Mouse (Mus musculus) testis, adult 2 months (tissue): Measurements from ENCODE around the gene Rad50.

ENCODE experiments used
- CTCF ChIP-seq: fragments of 200-500 bp; IDR thresholded peaks from 2 replicates; pipeline ENCODE4 v1.5.1; 2012; ENCODE audit warnings: low read depth, mild to moderate bottlenecking, inconsistent platforms, low read length, moderate library complexity; ENCODE audit not compliant: control insufficient read depth, insufficient read depth, insufficient replicate concordance
- POLR2A ChIP-seq: fragments of 200-500 bp; IDR thresholded peaks from 2 replicates; pipeline ENCODE4 v1.6.1; 2012; ENCODE audit warnings: low read depth, mild to moderate bottlenecking, inconsistent platforms, low read length, moderate library complexity; ENCODE audit not compliant: control insufficient read depth

DNA sequence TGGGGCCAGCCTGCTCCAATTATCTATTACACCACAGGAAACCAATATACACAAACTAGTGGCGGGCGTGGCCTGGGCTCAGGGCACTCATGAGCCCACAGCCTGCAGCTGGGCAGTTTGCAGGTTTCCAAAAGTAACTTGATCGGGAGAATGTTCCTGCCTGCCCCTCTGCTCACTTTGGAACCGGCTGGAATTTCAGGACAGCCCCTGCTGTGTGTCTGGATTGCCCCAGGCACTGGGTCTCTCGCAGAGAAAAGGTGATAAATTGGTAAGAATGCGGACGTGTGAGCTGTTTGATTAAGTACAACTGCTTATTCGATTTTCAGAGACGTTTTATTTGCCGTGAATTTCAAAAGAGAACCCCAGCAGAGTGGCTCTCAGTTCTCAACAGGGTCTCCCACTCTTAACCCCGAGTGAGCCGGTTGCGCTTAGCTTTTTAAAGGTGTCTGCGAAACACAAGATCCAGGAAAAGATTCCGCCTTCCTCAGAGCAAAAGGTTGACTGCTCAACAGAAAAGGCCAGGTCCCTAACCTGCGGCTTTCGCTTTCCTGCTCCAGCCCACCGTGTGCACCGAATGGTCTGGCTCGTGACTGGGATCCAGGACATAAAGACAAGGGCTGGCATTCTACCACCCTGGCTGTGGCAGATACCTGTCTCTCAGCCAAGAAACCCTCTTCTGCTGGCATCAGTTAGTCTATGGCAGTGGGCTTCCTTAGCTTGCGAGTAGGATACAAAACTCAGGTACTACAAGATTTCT, 69.9 kb downstream of the Rad50 start:
- TF ChIP-seq CTCF (no peak), POLR2A (no peak)
